Comparison of ENCODE assay signal across 7 mouse cellular contexts in the genomic region with DNA sequence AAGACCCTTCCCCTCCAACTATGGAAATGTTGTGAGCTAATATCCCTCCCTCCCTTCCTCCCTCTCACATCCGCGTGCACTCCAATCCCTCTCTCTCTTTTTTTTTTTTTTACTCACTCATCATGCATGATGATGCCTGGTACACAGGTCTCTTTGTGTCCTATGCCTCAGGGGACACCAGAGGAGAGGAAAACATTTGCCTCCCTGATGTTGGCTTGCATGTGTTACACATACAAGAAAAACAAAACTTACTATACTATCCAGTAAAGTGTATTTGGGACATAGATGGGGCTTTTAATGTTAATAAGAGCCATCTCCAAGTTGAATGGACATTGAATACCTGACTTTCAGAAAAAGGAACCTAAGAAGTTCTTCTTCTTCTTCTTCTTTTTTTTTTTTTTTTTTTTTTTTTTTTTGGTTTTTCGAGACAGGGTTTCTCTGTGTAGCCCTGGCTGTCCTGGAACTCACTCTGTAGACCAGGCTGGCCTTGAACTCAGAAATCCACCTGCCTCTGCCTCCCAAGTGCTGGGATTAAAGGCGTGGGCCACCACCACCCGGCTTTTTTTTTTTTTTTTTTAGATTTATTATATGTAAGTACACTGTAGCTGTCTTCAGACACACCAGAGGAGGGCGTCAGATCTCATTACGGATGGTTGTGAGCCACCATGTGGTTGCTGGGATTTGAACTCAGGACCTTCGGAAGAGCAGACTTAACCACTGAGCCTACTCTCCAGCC. TPM values are rescaled to one million over a fixed set of nuclear protein-coding genes. Genes with fewer than 3 reads are reported as not detected.
A peak's percentile ranks its signal among the peaks of the same experiment; 100 is the strongest.
DNase-seq lines count a peak whose midpoint lies in the region; ATAC-seq and TF ChIP-seq lines count a peak whose summit lies in the region.
"Not testable (repeated sequence)": the region's sequence is repeated elsewhere in the genome, so short reads cannot be mapped to it uniquely, and the experiment has no call there.

No protein-coding gene starts in this region.

- not testable (repeated sequence) for ATAC-seq in embryonic facial prominence, embryonic 14.5 days (ENCODE audit: low read depth); forebrain, postnatal 0 days; intestine, postnatal 0 days; limb, embryonic 13.5 days (ENCODE audit: low FRiP score, low read depth); lung, embryonic 14.5 days (ENCODE audit: insufficient read depth); midbrain, embryonic 16.5 days

- not testable (repeated sequence) for H3K4me1 ChIP-seq in embryonic facial prominence, embryonic 14.5 days (ENCODE audit: control insufficient read depth, insufficient read depth, low read length); intestine, postnatal 0 days (replicated peaks; ENCODE audit: control insufficient read depth, insufficient read depth, low read length); lung, embryonic 14.5 days (ENCODE audit: insufficient read depth)
- 0 out of 2 replicates have a peak, but pooled peaks cover 11% of the 10 kb centered on the region for H3K4me1 ChIP-seq in forebrain, postnatal 0 days (ENCODE audit: insufficient read depth)
- H3K4me1 ChIP-seq in hindbrain, embryonic 10.5 days (replicated peaks), result peaks cover 27% of the 10 kb centered on the region
- peaks cover 19% of the 10 kb centered on the region for H3K4me1 ChIP-seq in limb, embryonic 13.5 days
- H3K4me1 ChIP-seq in midbrain, embryonic 16.5 days (ENCODE audit: control insufficient read depth, insufficient read depth, low read length), result peaks cover 23% of the 10 kb centered on the region

- H3K36me3 ChIP-seq in embryonic facial prominence, embryonic 14.5 days (ENCODE audit: control insufficient read depth, insufficient read depth, low read length), result peaks cover 19% of the 10 kb centered on the region
- H3K36me3 ChIP-seq in forebrain, postnatal 0 days (ENCODE audit: insufficient read depth), result peaks cover 12% of the 10 kb centered on the region; the same call in 1 of the 2 replicates
- peaks cover 24% of the 10 kb centered on the region for H3K36me3 ChIP-seq in hindbrain, embryonic 10.5 days
- H3K36me3 ChIP-seq in intestine, postnatal 0 days (ENCODE audit: control insufficient read depth, insufficient read depth); midbrain, embryonic 16.5 days (ENCODE audit: control insufficient read depth, insufficient read depth, low read length): not testable (repeated sequence)
- peaks cover 19% of the 10 kb centered on the region for H3K36me3 ChIP-seq in limb, embryonic 13.5 days
- H3K36me3 ChIP-seq in lung, embryonic 14.5 days (ENCODE audit: insufficient read depth), result peaks cover 15% of the 10 kb centered on the region

- H3K27me3 ChIP-seq in embryonic facial prominence, embryonic 14.5 days (replicated peaks; ENCODE audit: control insufficient read depth, insufficient read depth, low read length); forebrain, postnatal 0 days (ENCODE audit: insufficient read depth, low read length); hindbrain, embryonic 10.5 days (ENCODE audit: insufficient read depth, poor library complexity, severe bottlenecking); intestine, postnatal 0 days (replicated peaks; ENCODE audit: control insufficient read depth, insufficient read depth, low read length); limb, embryonic 13.5 days; lung, embryonic 14.5 days (ENCODE audit: insufficient read depth, low read length); midbrain, embryonic 16.5 days (ENCODE audit: control insufficient read depth, insufficient read depth, low read depth, low read length): not testable (repeated sequence)

- H3K9ac ChIP-seq in embryonic facial prominence, embryonic 14.5 days (ENCODE audit: low read depth, low read length); intestine, postnatal 0 days (ENCODE audit: low read depth, low read length); midbrain, embryonic 16.5 days (ENCODE audit: low read depth, low read length): not testable (repeated sequence)
- 0 out of 2 replicates have a peak overlapping the region, but pooled peaks have one; percentile 76 for H3K9ac ChIP-seq in forebrain, postnatal 0 days
- H3K9ac ChIP-seq in limb, embryonic 13.5 days, result peak overlapping the region; percentile 90; the same call in 1 of the 2 replicates
- peak overlapping the region; percentile 87; the same call in 1 of the 2 replicates for H3K9ac ChIP-seq in lung, embryonic 14.5 days

- WGBS in embryonic facial prominence, embryonic 14.5 days, result 58% methylated on average over 7 of the region's 8 CpGs
- WGBS in forebrain, postnatal 0 days, result 72% methylated on average over 7 of the region's 8 CpGs
- 74% methylated on average over 7 of the region's 8 CpGs for WGBS in hindbrain, embryonic 10.5 days
- WGBS in intestine, postnatal 0 days, result 46% methylated on average over 6 of the region's 8 CpGs
- WGBS in limb, embryonic 13.5 days, result 82% methylated on average over 7 of the region's 8 CpGs
- 62% methylated on average over 5 of the region's 8 CpGs for WGBS in lung, embryonic 14.5 days
- WGBS in midbrain, embryonic 16.5 days, result 60% methylated on average over 7 of the region's 8 CpGs

- H3K9me3 ChIP-seq in embryonic facial prominence, embryonic 14.5 days (ENCODE audit: control insufficient read depth, low read length); forebrain, postnatal 0 days (ENCODE audit: low read length); hindbrain, embryonic 10.5 days; intestine, postnatal 0 days (ENCODE audit: control insufficient read depth); limb, embryonic 13.5 days; lung, embryonic 14.5 days (ENCODE audit: low read depth, low read length); midbrain, embryonic 16.5 days (replicated peaks; ENCODE audit: control insufficient read depth, low read length, poor library complexity, severe bottlenecking): not testable (repeated sequence)

- TF ChIP-seq CTCF in forebrain, postnatal 0 days (IDR thresholded peaks at IDR 0.05; ENCODE audit: low read depth); lung, embryonic 14.5 days (IDR thresholded peaks at IDR 0.05; ENCODE audit: low read depth): not testable (repeated sequence)
- TF ChIP-seq CTCF in intestine, postnatal 0 days (IDR thresholded peaks at IDR 0.05; ENCODE audit: low read depth), result peak; percentile 12; the same call in 1 of the 2 replicates

- H3K4me2 ChIP-seq in embryonic facial prominence, embryonic 14.5 days (ENCODE audit: low read depth, low read length), result peak overlapping the region; percentile 84; the same call in 1 of the 2 replicates
- peak overlapping the region; percentile 85 for H3K4me2 ChIP-seq in forebrain, postnatal 0 days (ENCODE audit: low read depth)
- peak overlapping the region; percentile 76 for H3K4me2 ChIP-seq in intestine, postnatal 0 days (replicated peaks; ENCODE audit: low read depth)
- peak overlapping the region; percentile 89 for H3K4me2 ChIP-seq in limb, embryonic 13.5 days (replicated peaks)
- H3K4me2 ChIP-seq in lung, embryonic 14.5 days, result peak overlapping the region; percentile 82
- H3K4me2 ChIP-seq in midbrain, embryonic 16.5 days (ENCODE audit: low read length), result peak overlapping the region; percentile 80

- DNase-seq in embryonic facial prominence, embryonic 14.5 days (ENCODE audit: low spot score); forebrain, postnatal 0 days; hindbrain, embryonic 10.5 days (ENCODE audit: low spot score); lung, embryonic 14.5 days: not testable (repeated sequence)

- H3K27ac ChIP-seq in embryonic facial prominence, embryonic 14.5 days (replicated peaks; ENCODE audit: low read depth, low read length), result peak overlapping the region; percentile 81; the same call in 1 of the 2 replicates
- not testable (repeated sequence) for H3K27ac ChIP-seq in forebrain, postnatal 0 days (ENCODE audit: low read depth, low read length); intestine, postnatal 0 days (ENCODE audit: low read depth, low read length); limb, embryonic 13.5 days
- peak overlapping the region; percentile 97; the same call in 1 of the 2 replicates for H3K27ac ChIP-seq in hindbrain, embryonic 10.5 days
- H3K27ac ChIP-seq in lung, embryonic 14.5 days (ENCODE audit: low read depth), result peak overlapping the region; percentile 96
- H3K27ac ChIP-seq in midbrain, embryonic 16.5 days (ENCODE audit: low read length), result peak overlapping the region; percentile 90; the same call in 1 of the 2 replicates

- H3K4me3 ChIP-seq in embryonic facial prominence, embryonic 14.5 days (ENCODE audit: low read depth, low read length); hindbrain, embryonic 10.5 days; intestine, postnatal 0 days (ENCODE audit: low read depth, low read length): not testable (repeated sequence)
- peak overlapping the region; percentile 79 for H3K4me3 ChIP-seq in forebrain, postnatal 0 days (ENCODE audit: low read depth, low read length)
- H3K4me3 ChIP-seq in limb, embryonic 13.5 days, result peak overlapping the region; percentile 79
- H3K4me3 ChIP-seq in lung, embryonic 14.5 days (ENCODE audit: low read depth, low read length), result peak overlapping the region; percentile 80
- H3K4me3 ChIP-seq in midbrain, embryonic 16.5 days (ENCODE audit: low read depth, low read length), result peak overlapping the region; percentile 86

RNA-seq across cellular contexts. Expression of a gene that starts 0.6 kb away (rescaled TPM):
- polyA plus RNA-seq in embryonic facial prominence, embryonic 14.5 days (2014; fragmentation: Nextera tagmentation; extraction: Ambion mirVana), result 34.3 and 34.9 TPM in 2 replicates
- total RNA-seq in forebrain, postnatal 0 days (2014; rRNA removed), result 17.7 and 18.3 TPM in 2 replicates
- 30.1 and 30.6 TPM in 2 replicates for polyA plus RNA-seq in forebrain, postnatal 0 days (2015; fragmentation: Nextera tagmentation; extraction: Ambion mirVana)
- polyA plus RNA-seq in hindbrain, embryonic 10.5 days (2016; fragmentation: Nextera tagmentation; extraction: Ambion mirVana), result 46.2 and 46.7 TPM in 2 replicates
- polyA plus RNA-seq in intestine, postnatal 0 days (2015; fragmentation: Nextera tagmentation; extraction: Ambion mirVana), result 23.6 and 25.3 TPM in 2 replicates
- 40.2 and 40.5 TPM in 2 replicates for polyA plus RNA-seq in limb, embryonic 13.5 days (2015; fragmentation: Nextera tagmentation; extraction: Ambion mirVana)
- polyA plus RNA-seq in lung, embryonic 14.5 days (2014; fragmentation: Nextera tagmentation; extraction: Ambion mirVana), result 41.0 and 43.4 TPM in 2 replicates
- polyA plus RNA-seq in midbrain, embryonic 16.5 days (2015; fragmentation: Nextera tagmentation; extraction: Ambion mirVana), result 36.1 and 39.6 TPM in 2 replicates

RNA-seq across cellular contexts. Expression of a gene that starts 5.1 kb away (rescaled TPM):
- polyA plus RNA-seq in embryonic facial prominence, embryonic 14.5 days (2014; fragmentation: Nextera tagmentation; extraction: Ambion mirVana), result 7.3 and 9.5 TPM in 2 replicates
- 42.9 and 54.2 TPM in 2 replicates for total RNA-seq in forebrain, postnatal 0 days (2014; rRNA removed)
- polyA plus RNA-seq in forebrain, postnatal 0 days (2015; fragmentation: Nextera tagmentation; extraction: Ambion mirVana), result 26.2 and 33.2 TPM in 2 replicates
- polyA plus RNA-seq in hindbrain, embryonic 10.5 days (2016; fragmentation: Nextera tagmentation; extraction: Ambion mirVana), result 9.8 and 17.5 TPM in 2 replicates
- polyA plus RNA-seq in intestine, postnatal 0 days (2015; fragmentation: Nextera tagmentation; extraction: Ambion mirVana), result 42.4 TPM in 2 replicates
- polyA plus RNA-seq in limb, embryonic 13.5 days (2015; fragmentation: Nextera tagmentation; extraction: Ambion mirVana), result 6.8 and 7.8 TPM in 2 replicates
- polyA plus RNA-seq in lung, embryonic 14.5 days (2014; fragmentation: Nextera tagmentation; extraction: Ambion mirVana), result 6.7 and 8.6 TPM in 2 replicates
- polyA plus RNA-seq in midbrain, embryonic 16.5 days (2015; fragmentation: Nextera tagmentation; extraction: Ambion mirVana), result 22.3 and 24.8 TPM in 2 replicates

RNA-seq across cellular contexts. Expression of a gene that starts 9.3 kb away (rescaled TPM):
- 202 and 227 TPM in 2 replicates for polyA plus RNA-seq in embryonic facial prominence, embryonic 14.5 days (2014; fragmentation: Nextera tagmentation; extraction: Ambion mirVana)
- 97.8 and 109 TPM in 2 replicates for total RNA-seq in forebrain, postnatal 0 days (2014; rRNA removed)
- polyA plus RNA-seq in forebrain, postnatal 0 days (2015; fragmentation: Nextera tagmentation; extraction: Ambion mirVana), result 143 and 149 TPM in 2 replicates
- polyA plus RNA-seq in hindbrain, embryonic 10.5 days (2016; fragmentation: Nextera tagmentation; extraction: Ambion mirVana), result 548 and 554 TPM in 2 replicates
- 84.5 and 89.1 TPM in 2 replicates for polyA plus RNA-seq in intestine, postnatal 0 days (2015; fragmentation: Nextera tagmentation; extraction: Ambion mirVana)
- 382 and 390 TPM in 2 replicates for polyA plus RNA-seq in limb, embryonic 13.5 days (2015; fragmentation: Nextera tagmentation; extraction: Ambion mirVana)
- 391 and 419 TPM in 2 replicates for polyA plus RNA-seq in lung, embryonic 14.5 days (2014; fragmentation: Nextera tagmentation; extraction: Ambion mirVana)
- polyA plus RNA-seq in midbrain, embryonic 16.5 days (2015; fragmentation: Nextera tagmentation; extraction: Ambion mirVana), result 112 and 124 TPM in 2 replicates

RNA-seq across cellular contexts. Expression of a gene that starts 18.8 kb away (rescaled TPM):
- 98.5 and 99.9 TPM in 2 replicates for polyA plus RNA-seq in embryonic facial prominence, embryonic 14.5 days (2014; fragmentation: Nextera tagmentation; extraction: Ambion mirVana)
- total RNA-seq in forebrain, postnatal 0 days (2014; rRNA removed), result 38.1 and 38.6 TPM in 2 replicates
- 53.3 and 55.0 TPM in 2 replicates for polyA plus RNA-seq in forebrain, postnatal 0 days (2015; fragmentation: Nextera tagmentation; extraction: Ambion mirVana)
- polyA plus RNA-seq in hindbrain, embryonic 10.5 days (2016; fragmentation: Nextera tagmentation; extraction: Ambion mirVana), result 155 and 184 TPM in 2 replicates
- polyA plus RNA-seq in intestine, postnatal 0 days (2015; fragmentation: Nextera tagmentation; extraction: Ambion mirVana), result 60.1 and 60.7 TPM in 2 replicates
- polyA plus RNA-seq in limb, embryonic 13.5 days (2015; fragmentation: Nextera tagmentation; extraction: Ambion mirVana), result 111 and 116 TPM in 2 replicates
- polyA plus RNA-seq in lung, embryonic 14.5 days (2014; fragmentation: Nextera tagmentation; extraction: Ambion mirVana), result 128 and 131 TPM in 2 replicates
- 54.7 and 56.2 TPM in 2 replicates for polyA plus RNA-seq in midbrain, embryonic 16.5 days (2015; fragmentation: Nextera tagmentation; extraction: Ambion mirVana)

RNA-seq across cellular contexts. Expression of a gene that starts 19.7 kb away (rescaled TPM):
- 15.6 and 18.7 TPM in 2 replicates for polyA plus RNA-seq in embryonic facial prominence, embryonic 14.5 days (2014; fragmentation: Nextera tagmentation; extraction: Ambion mirVana)
- 24.4 and 29.5 TPM in 2 replicates for total RNA-seq in forebrain, postnatal 0 days (2014; rRNA removed)
- 10.7 and 14.2 TPM in 2 replicates for polyA plus RNA-seq in forebrain, postnatal 0 days (2015; fragmentation: Nextera tagmentation; extraction: Ambion mirVana)
- 30.0 and 30.7 TPM in 2 replicates for polyA plus RNA-seq in hindbrain, embryonic 10.5 days (2016; fragmentation: Nextera tagmentation; extraction: Ambion mirVana)
- 6.0 and 6.8 TPM in 2 replicates for polyA plus RNA-seq in intestine, postnatal 0 days (2015; fragmentation: Nextera tagmentation; extraction: Ambion mirVana)
- polyA plus RNA-seq in limb, embryonic 13.5 days (2015; fragmentation: Nextera tagmentation; extraction: Ambion mirVana), result 26.1 and 29.6 TPM in 2 replicates
- 19.1 and 20.1 TPM in 2 replicates for polyA plus RNA-seq in lung, embryonic 14.5 days (2014; fragmentation: Nextera tagmentation; extraction: Ambion mirVana)
- 28.7 and 30.0 TPM in 2 replicates for polyA plus RNA-seq in midbrain, embryonic 16.5 days (2015; fragmentation: Nextera tagmentation; extraction: Ambion mirVana)
